Mouse (Mus musculus) myocyte (in vitro differentiated cells): ENCODE results near the gene Tubg2.

ENCODE experiments used
- MAX ChIP-seq: IDR thresholded peaks from one replicate; pipeline ENCODE4 v1.6.1; 2011; ENCODE audit warnings: low read depth, mild to moderate bottlenecking, control low read depth
- MYOD1 ChIP-seq, 3 experiments: IDR thresholded peaks; one replicate each; pipeline ENCODE4 v1.6.1; 2011; ENCODE audit warnings: control low read depth in 2 of 3, low read depth in 2 of 3, mild to moderate bottlenecking in 2 of 3, moderate library complexity in 1 of 3; ENCODE audit not compliant: insufficient read length in 2 of 3, control insufficient read depth in 1 of 3
- MYOG ChIP-seq, 3 experiments: IDR thresholded peaks; one replicate each; pipeline ENCODE4 v1.6.1; 2011; ENCODE audit warnings: control low read depth in 2 of 3, low read depth in 2 of 3, mild to moderate bottlenecking in 2 of 3; ENCODE audit not compliant: insufficient read length in 2 of 3, control insufficient read depth in 1 of 3, insufficient read depth in 1 of 3
- POLR2A ChIP-seq: IDR thresholded peaks from one replicate; pipeline ENCODE4 v1.6.1; 2011; ENCODE audit warnings: low read depth, mild to moderate bottlenecking, control low read depth, moderate library complexity; ENCODE audit not compliant: insufficient read length
- SRF ChIP-seq: IDR thresholded peaks from one replicate; pipeline ENCODE4 v1.6.1; 2011; ENCODE audit warnings: low read depth; ENCODE audit not compliant: control insufficient read depth, insufficient read length

GRCm38 (mm10) chr11:101140164-101140819 lies 15.4 kb upstream of the Tubg2 start:
- TF ChIP-seq MYOG (IDR thresholded peaks at IDR 0.05; ENCODE audit: control insufficient read depth in 1 of 3, insufficient read depth in 1 of 3, insufficient read length in 2 of 3, low read depth in 2 of 3) (no peak), POLR2A (no peak), MYOD1 (IDR thresholded peaks at IDR 0.05; ENCODE audit: control insufficient read depth in 1 of 3, insufficient read length in 2 of 3, low read depth in 2 of 3) (no peak), MAX (no peak), SRF (no peak)
